Mouse (Mus musculus) CH12.LX (cell line): ENCODE data around the gene C1qc. TPM values are rescaled to one million over a fixed set of nuclear protein-coding genes. Genes with fewer than 3 reads are reported as not detected.

Source experiments
- DNase-seq: peaks from one replicate; pipeline ENCODE4 v3.0.0-alpha.2; 2013; ENCODE audit errors: extremely low read depth
- H3K27ac ChIP-seq: 2 replicates; pipeline ENCODE4 v1.5.1; 2012; ENCODE audit warnings: low read depth, mild to moderate bottlenecking, control low read depth, moderate library complexity; ENCODE audit not compliant: insufficient read depth
- H3K27me3 ChIP-seq: replicated peaks from 2 replicates; pipeline ENCODE3; 2012; ENCODE audit warnings: inconsistent platforms
- H3K36me3 ChIP-seq, 2 experiments: replicated peaks in 1 of 2; 2 replicates each; pipeline versions ENCODE3 to v1.6.1; 2012; ENCODE audit warnings: inconsistent platforms in 1 of 2, low read length in 1 of 2, mild to moderate bottlenecking in 1 of 2, mixed read lengths in 1 of 2, moderate library complexity in 1 of 2; ENCODE audit not compliant: control insufficient read depth in 1 of 2, insufficient read depth in 1 of 2
- H3K4me1 ChIP-seq, 2 experiments: 2 replicates each; pipeline ENCODE4 v1.6.1; 2012; ENCODE audit warnings: inconsistent platforms in 1 of 2, moderate library complexity in 1 of 2; ENCODE audit not compliant: insufficient read depth in 2 of 2, control insufficient read depth in 1 of 2
- H3K4me2 ChIP-seq: 2 replicates; pipeline ENCODE4 v1.6.1; 2012; ENCODE audit warnings: low read depth, mild to moderate bottlenecking, control low read depth; ENCODE audit not compliant: poor library complexity, insufficient read depth, severe bottlenecking
- H3K4me3 ChIP-seq, 3 experiments: fragments of 150-350 bp in 1 of 3; sonication (generic) in 1 of 3; replicated peaks in 1 of 3; 2 replicates each; pipeline versions ENCODE3 to v1.5.1; 2011 to 2012; ENCODE audit warnings: low read depth in 2 of 3, low read length in 2 of 3, mild to moderate bottlenecking in 2 of 3, moderate library complexity in 2 of 3, control low read depth in 1 of 3, improper control_type of control experiment in 1 of 3, inconsistent platforms in 1 of 3, mixed read lengths in 1 of 3; ENCODE audit not compliant: poor library complexity in 1 of 3
- H3K79me2 ChIP-seq: replicated peaks from 2 replicates; pipeline ENCODE4 v1.6.1; 2012; ENCODE audit warnings: mild to moderate bottlenecking, moderate library complexity; ENCODE audit not compliant: control insufficient read depth, poor library complexity, insufficient read depth, severe bottlenecking; ENCODE audit errors: extremely low read depth
- H3K9ac ChIP-seq: 2 replicates; pipeline ENCODE4 v1.6.1; 2012; ENCODE audit warnings: low read depth, mild to moderate bottlenecking, control low read depth, moderate library complexity; ENCODE audit not compliant: insufficient read depth
- H3K9me3 ChIP-seq: replicated peaks from 2 replicates; pipeline ENCODE3; 2012; ENCODE audit warnings: low read length, inconsistent platforms, mixed read lengths
- BHLHE40 ChIP-seq: IDR thresholded peaks from 2 replicates; pipeline ENCODE4 v1.6.1; 2011; ENCODE audit warnings: mild to moderate bottlenecking, low read depth, low read length, improper control_type of control experiment
- CHD2 ChIP-seq: IDR thresholded peaks from 2 replicates; pipeline ENCODE4 v1.6.1; 2011; ENCODE audit warnings: low read length, improper control_type of control experiment
- E2F4 ChIP-seq: IDR thresholded peaks from 2 replicates; pipeline ENCODE4 v1.6.1; 2011; ENCODE audit warnings: low read depth, low read length, improper control_type of control experiment; ENCODE audit not compliant: insufficient replicate concordance
- ELF1 ChIP-seq: IDR thresholded peaks from 2 replicates; pipeline ENCODE4 v1.6.1; 2014; ENCODE audit warnings: low read depth, mild to moderate bottlenecking, inconsistent platforms, low read length, improper control_type of control experiment
- GABPA ChIP-seq: IDR thresholded peaks from 2 replicates; pipeline ENCODE4 v1.6.1; 2012; ENCODE audit warnings: low read depth, low read length, improper control_type of control experiment, inconsistent platforms; ENCODE audit not compliant: insufficient replicate concordance
- HCFC1 ChIP-seq: IDR thresholded peaks from 2 replicates; pipeline ENCODE4 v1.6.1; 2012; ENCODE audit warnings: low read depth, mild to moderate bottlenecking, inconsistent platforms, low read length, improper control_type of control experiment
- JUN ChIP-seq: IDR thresholded peaks from 2 replicates; pipeline ENCODE4 v1.6.1; 2011; ENCODE audit warnings: low read depth, mild to moderate bottlenecking, low read length, improper control_type of control experiment, moderate library complexity; ENCODE audit not compliant: insufficient read depth
- JUND ChIP-seq: conservative IDR thresholded peaks from 2 replicates; pipeline ENCODE4 v1.6.1; 2011; ENCODE audit warnings: low read depth, low read length, improper control_type of control experiment
- KAT2A ChIP-seq: IDR thresholded peaks from 2 replicates; pipeline ENCODE4 v1.6.1; 2012; ENCODE audit warnings: low read length, improper control_type of control experiment, inconsistent platforms; ENCODE audit not compliant: insufficient replicate concordance
- MAFK ChIP-seq: IDR thresholded peaks from 2 replicates; pipeline ENCODE4 v1.6.1; 2011; ENCODE audit warnings: low read length, improper control_type of control experiment; ENCODE audit not compliant: insufficient replicate concordance
- MAX ChIP-seq: IDR thresholded peaks from 2 replicates; pipeline ENCODE4 v1.6.1; 2011; ENCODE audit warnings: low read length, improper control_type of control experiment
- MEF2A ChIP-seq: IDR thresholded peaks from 2 replicates; pipeline ENCODE4 v1.6.1; 2014; ENCODE audit warnings: low read depth, mild to moderate bottlenecking, inconsistent platforms, low read length, improper control_type of control experiment, borderline replicate concordance
- MYC ChIP-seq: IDR thresholded peaks from 2 replicates; pipeline ENCODE4 v1.6.1; 2011; ENCODE audit warnings: low read depth, mild to moderate bottlenecking, improper control_type of control experiment, low read length
- NELFE ChIP-seq: IDR thresholded peaks from 2 replicates; pipeline ENCODE4 v1.6.1; 2011; ENCODE audit warnings: low read depth, low read length, improper control_type of control experiment
- RAD21 ChIP-seq: IDR thresholded peaks from 2 replicates; pipeline ENCODE4 v1.6.1; 2011; ENCODE audit warnings: low read depth, mild to moderate bottlenecking, low read length, improper control_type of control experiment, moderate library complexity
- RCOR1 ChIP-seq: conservative IDR thresholded peaks from 2 replicates; pipeline ENCODE4 v1.6.1; 2012; ENCODE audit warnings: low read depth, mild to moderate bottlenecking, inconsistent platforms, low read length, improper control_type of control experiment
- SIN3A ChIP-seq: IDR thresholded peaks from 2 replicates; pipeline ENCODE4 v1.6.1; 2012; ENCODE audit warnings: low read length, improper control_type of control experiment, inconsistent platforms
- TBP ChIP-seq: conservative IDR thresholded peaks from 2 replicates; pipeline ENCODE4 v1.6.1; 2011; ENCODE audit warnings: low read depth, low read length, improper control_type of control experiment
- TCF12 ChIP-seq: IDR thresholded peaks from 2 replicates; pipeline ENCODE4 v1.6.1; 2014; ENCODE audit warnings: low read depth, mild to moderate bottlenecking, inconsistent platforms, low read length, improper control_type of control experiment
- UBTF ChIP-seq: IDR thresholded peaks from 2 replicates; pipeline ENCODE4 v1.6.1; 2012; ENCODE audit warnings: low read depth, mild to moderate bottlenecking, inconsistent platforms, low read length, improper control_type of control experiment, moderate library complexity
- USF1 ChIP-seq: IDR thresholded peaks from 2 replicates; pipeline ENCODE4 v1.6.1; 2014; ENCODE audit warnings: low read depth, mild to moderate bottlenecking, inconsistent platforms, low read length, improper control_type of control experiment
- ZC3H11A ChIP-seq: IDR thresholded peaks from 2 replicates; pipeline ENCODE4 v1.6.1; 2012; ENCODE audit warnings: low read depth, mild to moderate bottlenecking, inconsistent platforms, low read length, improper control_type of control experiment
- ZNF384 ChIP-seq: IDR thresholded peaks from 2 replicates; pipeline ENCODE4 v1.6.1; 2012; ENCODE audit warnings: low read depth, low read length, improper control_type of control experiment, inconsistent platforms
- dilution Hi-C: fragments of 300-500 bp; cut with MboI; formaldehyde crosslinking; loops from 2 replicates; pipeline ENCODE4 v1.14.3; 2020; ENCODE audit warnings: low sequenced_read_pairs; ENCODE audit not compliant: extremely low pct_unique_long_range_greater_than_20kb, extremely low pct_ligation_motif_present
- in situ Hi-C: fragments of 300-500 bp; cut with MboI; formaldehyde crosslinking; loops from 3 replicates; pipeline ENCODE4 v1.14.3; 2019; ENCODE audit warnings: low sequenced_read_pairs, low pct_ligation_motif_present, low pct_unique_long_range_greater_than_20kb, mixed read lengths
- polyA plus RNA-seq: library from polyadenylated mRNA; unstranded; fragments of >175 nt; gene quantifications from 2 replicates; pipeline ENCODE4 v1.2.1, GENCODE M21; 2012; ENCODE audit warnings: low read depth; ENCODE audit not compliant: insufficient read length
- total RNA-seq, 2 experiments: library from RNA; depleted of rRNA; stranded (reverse); fragments of 300-350 nt in 1 of 2; fragments of >200 nt in 1 of 2; gene quantifications; 2 replicates each; pipeline ENCODE4 v1.2.3; 2012 to 2014

C1qc gene
- total RNA-seq (2012; rRNA removed) = not detected in 2 replicates
- total RNA-seq (2014; rRNA removed) = not detected in 2 replicates
- polyA plus RNA-seq = not detected in 2 replicates

- Histone ChIP-seq H3K9ac (no peak within 1 kb of the TSS), H3K79me2 (no peaks in the 10 kb centered on the region), H3K27me3 (peaks cover 96% of the 10 kb centered on the region), H3K27ac (no peak within 1 kb of the TSS), H3K36me3 (no peaks in the 10 kb centered on the region), H3K9me3 (no peaks in the 10 kb centered on the region), H3K4me1 (0 out of 4 replicates have a peak, but pooled peaks cover 0 to 3% of the 10 kb centered on the region in 2 experiments), H3K4me3 (no peak within 1 kb of the TSS), H3K4me2 (no peak within 1 kb of the TSS)
- in situ Hi-C loops (loop anchor here (5.0 to 10.0 kb wide), 2 partner anchors 179 to 392 kb away; no protein-coding TSS in a partner anchor), dilution Hi-C loops (no loop called here)
- TF ChIP-seq NELFE = no peak
- no peak for TF ChIP-seq HCFC1
- no peak for TF ChIP-seq RAD21
- no peak for TF ChIP-seq KAT2A
- no peak for TF ChIP-seq MAX
- no peak for TF ChIP-seq MEF2A
- no peak for TF ChIP-seq UBTF
- no peak for TF ChIP-seq BHLHE40
- no peak for TF ChIP-seq MYC
- TF ChIP-seq TBP = no peak
- no peak for TF ChIP-seq USF1
- TF ChIP-seq ZNF384 = no peak
- TF ChIP-seq JUN = no peak
- TF ChIP-seq TCF12 = no peak
- DNase-seq = no peak
Observed at GRCm38 (mm10) chr4:136892811-136893210, at the start of gene C1qc. Gene C1qc, minus strand, starts transcription at chr4:136893065.

- H3K9me3 ChIP-seq = no peaks in the 10 kb centered on the region
- H3K79me2 ChIP-seq = no peaks in the 10 kb centered on the region
- no peaks in the 10 kb centered on the region for H3K36me3 ChIP-seq
- no peak overlapping the region for H3K27ac ChIP-seq
- H3K9ac ChIP-seq = no peak overlapping the region
- TF ChIP-seq MAX (no peak), ELF1 (no peak), NELFE (no peak), GABPA (no peak), SIN3A (no peak), MAFK (no peak), ZC3H11A (no peak), JUN (no peak), TBP (no peak), TCF12 (no peak), RCOR1 (no peak), CHD2 (no peak), JUND (no peak), E2F4 (no peak)
- DNase-seq = no peak
- no peak overlapping the region for H3K4me3 ChIP-seq
- peaks cover 0 to 6% of the 10 kb centered on the region in 2 experiments; a peak in 1 of 4 replicates for H3K4me1 ChIP-seq
- dilution Hi-C loops = no loop called here
- no peak overlapping the region for H3K4me2 ChIP-seq
- in situ Hi-C loops = no loop called here
- H3K27me3 ChIP-seq = peaks cover 100% of the 10 kb centered on the region
Observed at GRCm38 (mm10) chr4:136937935-136938334, 45.1 kb upstream of the C1qc start.
